Mouse (Mus musculus) thymus, postnatal 0 days (tissue): ENCODE measurements at regions not wholly inside any gene's neighbourhood (a gene's known extent, or its start where the extent isn't known, plus 50 kb on each side); places are given as distances from the start of the nearest gene placed in this dataset.

Experiments
- DNase-seq: peaks from one replicate; pipeline ENCODE4 v3.0.0-alpha.2; 2015; ENCODE audit warnings: low spot score

DNA sequence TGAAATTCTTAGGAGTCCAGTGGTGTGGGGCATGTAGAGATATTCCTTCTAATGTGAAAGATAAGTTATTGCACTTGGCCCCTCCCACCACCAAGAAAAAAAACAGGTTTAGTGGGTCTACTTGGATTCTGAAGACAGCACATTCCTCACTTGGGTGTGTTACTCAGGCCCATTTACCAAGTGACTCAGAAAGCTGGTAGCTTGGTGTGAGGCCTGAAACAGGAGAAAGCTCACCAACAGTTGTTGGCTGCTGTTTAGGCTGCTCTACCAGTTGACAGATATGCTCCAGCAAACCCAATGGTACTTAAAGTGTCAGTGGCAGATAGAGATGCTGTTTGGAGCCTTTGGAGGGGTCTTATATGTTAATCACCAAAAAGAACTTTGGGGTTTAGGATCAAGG lies 207.8 kb upstream of the Gm11042 start:
- no peak for DNase-seq

DNA sequence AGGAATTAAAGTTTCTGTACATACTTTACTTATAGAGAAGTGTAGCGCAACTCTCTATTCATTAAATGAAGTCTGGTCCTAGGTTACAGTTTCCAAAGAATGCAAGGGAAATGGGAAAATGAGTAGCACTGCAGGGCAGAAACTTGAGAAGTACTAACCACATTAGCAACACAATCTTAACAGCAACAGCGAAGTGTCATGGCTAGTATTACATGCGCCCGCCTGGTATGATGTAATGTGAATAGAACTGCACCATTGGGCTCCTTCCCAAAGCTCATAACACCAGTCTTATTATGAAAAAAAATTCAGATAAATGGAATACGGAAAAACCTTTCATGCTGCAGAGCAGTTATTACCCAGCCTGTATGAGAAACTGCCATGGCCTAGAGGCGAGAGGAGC lies 201.8 kb upstream of the Gm11042 start:
- DNase-seq = no peak

DNA sequence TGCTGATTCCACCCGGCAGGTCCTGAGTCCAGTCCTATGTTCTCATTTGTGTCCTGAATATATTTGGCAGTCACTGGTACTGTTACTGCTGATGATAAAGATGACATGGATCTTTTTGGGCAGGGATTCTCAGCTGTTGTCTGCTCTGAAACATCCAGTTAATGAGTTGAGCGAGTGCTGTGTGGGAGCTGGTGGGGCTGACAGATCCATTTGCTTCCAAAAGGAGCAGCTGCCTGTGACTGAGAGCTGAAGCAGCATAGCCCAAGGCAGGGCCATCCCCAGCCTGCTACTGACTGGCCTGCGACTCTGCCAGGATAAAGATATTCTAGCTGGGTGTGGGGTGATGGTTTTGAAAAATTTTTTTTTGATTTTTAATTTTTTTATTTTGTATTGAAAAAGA lies 200.3 kb upstream of the Gm11042 start:
- DNase-seq = no peak

DNA sequence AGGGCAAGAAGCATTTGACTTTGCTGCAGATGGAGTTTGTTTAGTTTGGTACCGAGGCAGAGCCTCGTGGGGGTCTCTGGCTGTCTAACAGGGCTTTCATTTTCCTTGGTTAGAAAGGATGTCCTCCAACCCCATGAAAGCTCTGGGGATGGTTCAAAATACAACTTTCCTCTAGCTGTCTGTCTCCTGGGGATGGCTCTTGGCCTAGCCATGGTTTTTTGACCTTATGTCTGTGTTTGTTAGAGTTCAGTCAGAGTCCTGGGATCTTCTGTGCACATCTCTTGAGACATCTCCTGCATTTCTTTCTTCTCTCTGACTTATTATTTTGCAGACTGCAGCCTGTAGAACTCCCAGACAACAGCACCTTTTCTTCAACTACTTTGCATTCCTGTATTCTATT lies 186.6 kb upstream of the Gm11042 start:
- no peak for DNase-seq

DNA sequence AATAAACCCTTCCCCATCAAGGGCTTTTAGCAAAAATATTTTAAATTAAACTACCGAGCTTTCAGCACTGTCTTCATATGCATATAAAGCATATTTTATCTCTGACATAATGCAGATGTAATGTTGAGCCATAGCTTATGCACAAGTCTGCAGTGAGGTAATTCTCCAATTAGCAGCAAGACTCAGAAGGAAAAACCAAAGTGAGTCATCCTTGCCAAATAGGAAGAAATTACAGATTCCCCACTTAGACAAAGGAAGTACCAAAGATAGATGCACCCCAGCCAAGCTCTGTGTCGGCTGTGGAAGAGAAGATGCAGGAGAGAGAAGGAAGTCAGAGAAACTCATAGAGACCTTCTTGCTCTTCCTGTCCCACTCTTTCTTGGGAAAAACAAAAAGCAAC lies 161.4 kb upstream of the Gm11042 start:
- no peak for DNase-seq

DNA sequence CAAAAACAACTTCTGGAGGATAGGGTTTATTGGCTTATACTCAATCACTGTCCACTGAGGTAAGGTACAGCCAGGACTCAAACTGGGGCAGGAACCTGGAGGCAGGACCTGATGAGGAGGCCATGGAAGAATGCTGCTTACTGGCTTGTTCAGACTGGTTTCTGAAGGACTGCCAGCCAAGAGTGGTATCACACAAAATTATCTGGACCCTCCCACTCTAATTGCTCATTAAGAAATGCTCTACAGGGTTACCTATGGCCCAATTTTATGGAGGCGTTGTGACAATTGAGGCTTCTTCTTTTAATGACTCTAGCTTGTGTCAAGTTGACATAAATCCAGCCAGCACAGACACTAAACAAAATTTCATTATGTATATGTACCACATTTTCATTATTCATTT lies 158.5 kb upstream of the Gm11042 start:
- no peak for DNase-seq

DNA sequence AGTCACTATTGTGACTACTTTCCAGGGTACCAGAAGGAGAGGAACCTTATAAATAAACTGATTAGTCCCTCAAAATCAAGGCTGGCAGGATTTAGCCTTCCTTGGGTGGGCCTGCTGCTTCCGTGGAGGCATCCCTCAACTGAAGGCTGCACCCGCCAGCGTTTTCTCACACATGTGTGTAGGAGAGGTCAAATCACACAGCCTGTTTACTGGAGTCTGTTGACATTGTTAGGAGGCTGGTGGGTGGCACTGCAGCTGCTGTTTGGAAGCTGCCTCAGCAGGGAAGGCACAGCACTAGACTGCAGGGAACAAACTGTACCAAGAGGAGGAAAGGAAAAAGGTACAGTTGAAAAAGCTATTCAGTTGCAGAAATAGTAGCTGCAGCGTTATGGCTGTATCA lies 142.3 kb upstream of the Gm11042 start:
- no peak for DNase-seq

DNA sequence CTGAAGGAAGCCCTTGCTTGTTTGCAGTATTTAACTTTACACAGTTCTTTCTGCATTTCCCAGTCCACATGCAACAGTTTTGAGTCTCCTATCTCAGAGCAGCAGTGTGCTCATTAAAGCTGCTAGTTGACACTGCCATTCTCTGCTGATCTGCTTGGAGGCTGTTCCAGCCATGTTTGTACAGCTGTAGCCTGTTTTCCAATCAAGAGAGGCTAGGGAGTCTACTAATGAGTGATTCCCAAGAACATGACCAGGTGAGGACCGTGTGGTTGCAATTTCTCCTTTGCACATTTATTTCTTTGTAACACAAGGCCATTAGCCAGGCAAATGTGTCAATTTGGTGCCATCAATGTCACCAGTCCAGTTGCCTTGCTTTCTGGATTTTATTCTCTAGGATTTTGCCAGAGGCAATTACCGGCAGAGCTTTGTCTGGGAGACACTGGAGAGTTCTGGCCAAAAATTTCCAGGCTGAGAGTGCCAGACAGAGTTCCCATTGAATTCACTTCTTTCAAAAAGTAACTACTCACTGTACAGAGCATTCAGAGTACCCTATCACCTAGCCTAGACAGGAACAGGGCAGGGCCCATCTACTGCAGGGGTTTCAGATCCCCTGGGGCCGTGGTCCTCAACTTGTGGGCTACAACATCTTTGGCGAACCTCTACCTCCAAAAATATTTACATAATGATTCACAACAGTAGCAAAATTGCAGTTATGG lies 136.3 kb upstream of the Gm11042 start:
- DNase-seq = no peak

DNA sequence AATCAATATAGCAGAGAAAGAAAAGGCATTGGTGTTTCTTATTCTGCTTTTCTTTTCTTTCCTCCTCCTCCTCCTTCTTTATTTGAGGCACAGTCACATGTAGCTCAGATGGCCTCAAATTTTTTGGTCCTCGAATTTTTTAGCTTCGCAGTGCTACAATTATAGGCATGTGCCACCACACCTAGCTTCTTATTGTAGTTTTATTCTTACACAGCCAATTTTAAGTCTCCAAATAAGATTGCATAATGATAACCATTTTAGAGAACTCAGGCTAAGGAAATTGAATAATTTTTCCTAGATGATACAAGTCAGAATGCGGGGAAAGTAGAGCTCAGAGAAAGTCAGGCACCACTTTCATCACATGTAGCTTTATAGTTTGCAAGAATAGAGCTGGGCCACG lies 132.1 kb upstream of the Gm11042 start:
- DNase-seq = no peak

DNA sequence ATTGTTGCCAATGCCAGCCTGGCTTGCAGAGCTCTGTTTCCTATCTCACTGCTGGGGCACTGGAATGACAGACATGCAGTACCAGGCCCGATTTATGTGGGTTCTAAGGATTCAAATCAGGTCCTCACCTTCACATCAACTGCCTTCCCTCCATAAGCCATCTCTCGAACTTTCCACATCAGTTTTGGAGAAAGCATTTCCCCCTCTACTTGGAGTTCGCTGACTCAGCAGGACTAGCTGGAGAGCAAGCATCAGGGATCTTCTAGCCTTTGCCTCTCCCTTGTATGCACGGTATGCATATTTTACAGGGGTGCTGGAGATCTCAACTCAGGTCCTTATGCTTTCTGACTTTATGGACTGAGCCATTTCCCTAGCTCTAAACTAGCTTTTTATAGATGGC lies 118.7 kb upstream of the Gm11042 start:
- DNase-seq = no peak

DNA sequence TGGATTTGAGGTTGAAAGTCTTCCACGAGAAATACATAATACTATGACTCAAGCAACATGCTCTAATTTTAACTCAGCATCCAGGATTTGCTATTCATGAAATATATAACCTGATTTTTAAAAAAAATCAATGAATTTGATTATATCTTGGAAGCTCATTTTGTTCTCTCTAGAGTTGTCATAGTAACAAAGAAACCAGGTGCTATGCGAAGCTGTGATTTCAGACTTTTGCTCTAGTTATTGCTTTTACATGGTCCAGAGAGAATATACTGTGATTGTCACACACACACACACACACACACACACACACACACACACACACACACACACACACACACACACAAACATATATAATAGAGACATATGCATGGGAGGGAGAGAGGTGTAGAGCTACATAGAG lies 98.5 kb upstream of the Gm11042 start:
- DNase-seq = no peak

DNA sequence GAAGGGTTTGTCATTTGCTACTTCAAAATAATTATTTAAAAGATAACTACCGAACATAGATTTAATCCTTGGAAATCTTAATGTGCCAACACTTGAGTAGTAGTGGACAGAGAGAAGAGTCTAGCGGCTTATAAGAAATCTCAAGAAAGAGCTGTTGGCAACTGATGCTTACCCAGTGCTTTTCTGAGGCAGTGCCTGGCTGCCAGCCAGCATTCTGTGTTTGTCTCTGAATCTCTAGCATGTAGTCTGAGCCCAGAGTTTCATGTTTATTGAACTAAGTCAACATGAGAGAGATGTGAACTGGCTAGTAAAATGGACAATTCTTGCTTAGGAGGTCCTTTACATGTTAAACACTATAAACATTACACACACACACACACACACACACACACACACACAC lies 94.3 kb upstream of the Gm11042 start:
- no peak for DNase-seq

DNA sequence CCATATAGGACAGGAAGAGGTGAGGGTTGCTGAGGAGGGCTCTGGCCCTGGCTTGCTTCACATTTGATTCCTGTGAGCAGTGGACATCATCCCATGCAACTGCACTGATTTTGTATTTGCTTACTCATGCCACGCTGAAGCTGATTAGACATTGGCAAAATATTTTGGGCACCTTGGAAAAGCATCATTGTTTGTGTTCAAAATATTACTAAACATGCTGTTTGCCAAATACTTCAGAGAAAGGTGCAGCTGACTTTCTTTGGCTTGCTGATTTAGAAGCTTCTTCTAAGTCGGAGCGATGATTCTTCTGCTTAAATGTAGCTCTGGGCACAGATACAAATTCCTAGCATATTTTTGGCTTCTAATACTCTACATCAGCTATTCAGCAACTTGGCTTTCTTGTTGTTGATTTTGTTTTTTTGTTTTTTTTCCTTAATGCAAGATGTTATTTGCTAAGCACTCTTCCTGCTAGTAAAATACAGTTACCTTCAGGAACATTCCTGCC lies 91.4 kb upstream of the Gm11042 start:
- no peak for DNase-seq

DNA sequence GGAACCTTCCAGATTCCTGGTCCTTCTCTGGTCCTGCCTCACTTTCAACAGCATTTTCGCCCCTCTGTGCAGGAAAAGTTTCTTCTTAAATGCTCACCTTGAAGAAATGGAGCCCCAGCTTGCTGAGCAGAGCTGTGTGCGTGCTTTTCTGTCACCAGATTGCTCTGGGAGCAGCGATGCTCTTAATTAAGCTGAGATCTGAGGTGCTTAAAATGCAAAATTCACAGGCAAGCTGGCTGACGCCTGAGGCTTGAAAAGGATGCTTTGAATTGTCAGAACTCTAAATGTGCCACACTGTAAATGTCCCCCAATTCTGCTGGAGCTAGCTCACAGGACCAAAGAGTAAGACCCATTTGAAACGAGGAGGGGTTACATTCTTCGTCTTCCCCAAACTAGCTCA lies 73.6 kb upstream of the Gm11042 start:
- no peak for DNase-seq
